Mouse (Mus musculus): ENCODE results near the gene LTO1.

LTO1 gene

GRCm38 (mm10) chr7:144938661-144939343, 23.9 kb downstream of the LTO1 start:
- intact Hi-C loops (cut with DNase I) = no loop called here

- intact Hi-C loops (cut with DNase I) = no loop called here
Measured at GRCm38 (mm10) chr7:144939344-144940002, 24.6 kb downstream of the LTO1 start, which contains the start of gene Ccnd1. Gene Ccnd1, minus strand, starts transcription at chr7:144939925.

GRCm38 (mm10) chr7:144940003-144940571, 25.2 kb downstream of the LTO1 start:
- intact Hi-C loops (cut with DNase I) = no loop called here

GRCm38 (mm10) chr7:144940585-144940984, 25.7 kb downstream of the LTO1 start:
- intact Hi-C loops (cut with DNase I) = no loop called here

GRCm38 (mm10) chr7:144941242-144941831, 26.4 kb downstream of the LTO1 start:
- intact Hi-C loops (cut with DNase I) = loop anchor here (1.0 kb wide), 1 partner anchor 170 kb away; no protein-coding TSS in a partner anchor

- intact Hi-C loops (cut with DNase I) = no loop called here
Measured at GRCm38 (mm10) chr7:144942071-144942743, 27.3 kb downstream of the LTO1 start.

GRCm38 (mm10) chr7:144942744-144943135, 27.8 kb downstream of the LTO1 start:
- intact Hi-C loops (cut with DNase I) = no loop called here

- intact Hi-C loops (cut with DNase I) = no loop called here
Measured at GRCm38 (mm10) chr7:144943254-144943653, 28.4 kb downstream of the LTO1 start.

GRCm38 (mm10) chr7:144958509-144959395, 43.9 kb downstream of the LTO1 start:
- intact Hi-C loops (cut with DNase I) = no loop called here

GRCm38 (mm10) chr7:144963911-144964310, 49.0 kb downstream of the LTO1 start:
- intact Hi-C loops (cut with DNase I) = no loop called here

- intact Hi-C loops (cut with DNase I) = no loop called here
Measured at GRCm38 (mm10) chr7:144964316-144964715, 49.4 kb downstream of the LTO1 start.

GRCm38 (mm10) chr7:144965893-144966292, 51.0 kb downstream of the LTO1 start:
- intact Hi-C loops (cut with DNase I) = no loop called here

- intact Hi-C loops (cut with DNase I) = no loop called here
Measured at GRCm38 (mm10) chr7:144970997-144971768, 56.3 kb downstream of the LTO1 start.

GRCm38 (mm10) chr7:144971769-144972168, 56.9 kb downstream of the LTO1 start:
- intact Hi-C loops (cut with DNase I) = no loop called here

GRCm38 (mm10) chr7:144973461-144973860, 58.6 kb downstream of the LTO1 start:
- intact Hi-C loops (cut with DNase I) = no loop called here

GRCm38 (mm10) chr7:144977121-144977520, 62.2 kb downstream of the LTO1 start:
- intact Hi-C loops (cut with DNase I) = no loop called here

- intact Hi-C loops (cut with DNase I) = no loop called here
Measured at GRCm38 (mm10) chr7:144979814-144980213, 64.9 kb downstream of the LTO1 start.
